Mouse (Mus musculus): ENCODE data around the gene Rnf225. TPM values are rescaled to one million over a fixed set of nuclear protein-coding genes. Genes with fewer than 3 reads are reported as not detected.
"Not testable (repeated sequence)": the region's sequence is repeated elsewhere in the genome, so short reads cannot be mapped to it uniquely, and the experiment has no call there.

Rnf225 gene
- polyA plus RNA-seq, 1 experiment: not detected

DNA sequence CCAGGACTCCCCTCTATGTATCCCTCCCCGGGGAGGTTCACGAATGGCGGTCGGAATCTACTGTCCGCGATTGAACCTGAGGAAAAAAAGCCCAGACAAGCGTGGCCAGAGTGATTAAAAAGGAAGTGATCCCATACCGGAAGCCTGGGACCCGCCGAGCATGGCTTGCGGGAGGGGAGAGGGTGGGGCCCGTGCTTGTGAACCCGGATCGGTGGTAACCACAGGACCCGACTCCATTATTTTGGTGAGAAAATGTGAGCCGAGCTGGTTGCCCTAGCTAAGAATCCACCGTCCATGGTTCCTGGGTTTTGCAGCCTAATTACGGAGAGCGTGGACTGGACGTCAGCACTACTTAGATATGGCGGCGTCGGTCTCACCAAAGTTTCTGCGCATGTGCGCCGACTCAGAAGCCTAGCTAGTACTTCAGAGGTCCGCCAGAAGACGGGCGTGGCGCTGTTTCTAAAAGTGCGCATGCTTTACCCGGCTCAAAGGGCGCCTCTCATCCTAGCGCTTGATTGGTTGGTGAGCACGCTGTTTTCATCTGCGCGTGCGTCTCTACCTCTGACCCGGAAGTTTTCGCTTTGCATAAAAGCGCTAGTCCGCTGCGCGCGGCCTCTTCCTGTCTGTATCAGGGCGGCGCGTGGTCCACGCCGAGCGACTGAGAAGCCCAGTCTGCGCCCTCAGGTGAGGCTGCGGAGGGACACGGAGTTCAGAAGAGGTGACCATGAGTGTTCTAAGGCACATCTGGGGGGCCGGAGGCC is 5.3 kb upstream of the Rnf225 start, which contains the start of gene Rps5:
Gene Rps5, plus strand, starts transcription at position 586 of the 761 bp plus-strand sequence.
- peak; percentile 66 for TF ChIP-seq POLR2A (IDR thresholded peaks at IDR 0.05; ENCODE audit: insufficient read depth, low read depth, low read length)
- peak; percentile 52; the same call in 1 of the 2 replicates for TF ChIP-seq CTCF (IDR thresholded peaks at IDR 0.05; ENCODE audit: insufficient read depth, low read depth, low read length)
- WGBS: under 1% methylated on average over 55 of the region's 55 CpGs

GRCm38 (mm10) chr7:12922729-12923128 is 4.5 kb upstream of the Rnf225 start:
- TF ChIP-seq POLR2A (IDR thresholded peaks at IDR 0.05; ENCODE audit: insufficient read depth, low read depth, low read length) (no peak), CTCF (IDR thresholded peaks at IDR 0.05; ENCODE audit: insufficient read depth, low read depth, low read length) (no peak)
- peak overlapping the region; percentile 63 for H3K4me3 ChIP-seq (ENCODE audit: insufficient read depth, low read depth, low read length)
- 2% methylated on average over 8 of the region's 8 CpGs for WGBS
- H3K27ac ChIP-seq (ENCODE audit: insufficient read depth, low read depth, low read length): no peak overlapping the region
- H3K4me1 ChIP-seq (ENCODE audit: control insufficient read depth, insufficient read depth, low read length): peaks cover 3% of the 10 kb centered on the region; the same call in 1 of the 2 replicates

More for the DNA sequence above, 5.3 kb upstream of the Rnf225 start, which contains the start of gene Rps5:
- Histone ChIP-seq H3K4me1 (ENCODE audit: control insufficient read depth, insufficient read depth, low read length) (peaks cover 2% of the 10 kb centered on the region; the same call in 1 of the 2 replicates), H3K27ac (ENCODE audit: insufficient read depth, low read depth, low read length) (peak within 1 kb of the TSS; percentile 93), H3K4me3 (ENCODE audit: insufficient read depth, low read depth, low read length) (peak within 1 kb of the TSS; percentile 74)

GRCm38 (mm10) chr7:12926316-12926715 is 900 bp upstream of the Rnf225 start:
- Histone ChIP-seq H3K4me3 (ENCODE audit: insufficient read depth, low read depth, low read length) (no peak overlapping the region), H3K27ac (ENCODE audit: insufficient read depth, low read depth, low read length) (no peak overlapping the region), H3K4me1 (ENCODE audit: control insufficient read depth, insufficient read depth, low read length) (peaks cover 12% of the 10 kb centered on the region)
- WGBS: 82% methylated on average over 7 of the region's 7 CpGs
- TF ChIP-seq CTCF (IDR thresholded peaks at IDR 0.05; ENCODE audit: insufficient read depth, low read depth, low read length): no peak
- no peak for TF ChIP-seq POLR2A (IDR thresholded peaks at IDR 0.05; ENCODE audit: insufficient read depth, low read depth, low read length)

DNA sequence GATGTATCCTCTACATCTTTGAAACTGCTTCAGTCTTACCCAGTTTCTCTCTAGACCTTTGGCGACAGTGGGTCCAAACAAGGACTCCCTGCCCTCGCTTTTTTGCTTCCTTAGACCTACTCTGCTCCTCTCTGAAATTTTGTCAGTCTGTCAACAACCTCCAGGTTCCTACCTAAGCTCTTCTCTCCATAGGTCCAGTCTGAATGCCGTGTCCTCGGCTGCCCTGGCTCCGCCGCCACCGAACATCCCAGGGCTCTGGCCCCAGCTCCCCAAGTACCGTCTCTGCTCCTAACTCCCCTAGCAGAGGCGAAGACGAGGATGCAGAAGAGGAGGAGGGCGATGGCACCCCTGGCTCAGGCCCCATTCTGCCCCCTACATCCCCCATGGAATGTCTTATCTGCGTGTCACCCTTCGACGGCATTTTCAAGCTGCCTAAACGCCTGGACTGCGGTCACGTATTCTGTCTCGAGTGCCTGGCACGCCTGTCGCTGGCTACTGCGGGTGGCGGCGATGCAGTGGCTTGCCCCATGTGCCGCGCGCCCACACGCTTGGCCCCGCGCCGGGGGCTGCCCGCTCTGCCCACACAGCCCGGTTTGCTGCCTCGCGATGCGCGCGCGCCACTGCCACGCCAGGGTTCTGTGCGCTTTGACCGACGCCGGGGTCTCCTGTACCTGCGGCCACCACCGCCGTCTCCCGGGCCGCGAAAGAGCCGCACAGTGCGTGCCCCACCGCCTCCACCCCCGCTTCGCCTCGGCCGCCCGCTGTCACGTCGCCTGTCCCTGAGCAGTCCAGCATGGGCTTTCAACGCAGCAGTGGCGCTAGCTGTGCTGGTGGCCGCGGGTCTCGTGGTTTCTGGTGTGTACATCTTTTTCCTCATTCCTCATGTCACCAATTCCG is 725 bp downstream of the Rnf225 start:
- WGBS: 9% methylated on average over 65 of the region's 65 CpGs

GRCm38 (mm10) chr7:12933615-12934140 is 6.5 kb downstream of the Rnf225 start:
- 77% methylated on average over 4 of the region's 4 CpGs for WGBS
- H3K27ac ChIP-seq (ENCODE audit: insufficient read depth, low read depth, low read length): no peak overlapping the region
- H3K4me1 ChIP-seq (ENCODE audit: control insufficient read depth, insufficient read depth, low read length): no peaks in the 10 kb centered on the region
- TF ChIP-seq POLR2A (IDR thresholded peaks at IDR 0.05; ENCODE audit: insufficient read depth, low read depth, low read length) (no peak), CTCF (IDR thresholded peaks at IDR 0.05; ENCODE audit: insufficient read depth, low read depth, low read length) (no peak)
- H3K4me3 ChIP-seq (ENCODE audit: insufficient read depth, low read depth, low read length): no peak overlapping the region

More for the DNA sequence above, 725 bp downstream of the Rnf225 start:
- Histone ChIP-seq H3K4me3 (ENCODE audit: insufficient read depth, low read depth, low read length) (peak overlapping the region; percentile 18), H3K4me1 (ENCODE audit: control insufficient read depth, insufficient read depth, low read length) (peaks cover 10% of the 10 kb centered on the region; the same call in 1 of the 2 replicates), H3K27ac (ENCODE audit: insufficient read depth, low read depth, low read length) (no peak overlapping the region)
- TF ChIP-seq POLR2A (IDR thresholded peaks at IDR 0.05; ENCODE audit: insufficient read depth, low read depth, low read length): no peak
- TF ChIP-seq CTCF (IDR thresholded peaks at IDR 0.05; ENCODE audit: insufficient read depth, low read depth, low read length): peak; percentile 14; the same call in 1 of the 2 replicates

DNA sequence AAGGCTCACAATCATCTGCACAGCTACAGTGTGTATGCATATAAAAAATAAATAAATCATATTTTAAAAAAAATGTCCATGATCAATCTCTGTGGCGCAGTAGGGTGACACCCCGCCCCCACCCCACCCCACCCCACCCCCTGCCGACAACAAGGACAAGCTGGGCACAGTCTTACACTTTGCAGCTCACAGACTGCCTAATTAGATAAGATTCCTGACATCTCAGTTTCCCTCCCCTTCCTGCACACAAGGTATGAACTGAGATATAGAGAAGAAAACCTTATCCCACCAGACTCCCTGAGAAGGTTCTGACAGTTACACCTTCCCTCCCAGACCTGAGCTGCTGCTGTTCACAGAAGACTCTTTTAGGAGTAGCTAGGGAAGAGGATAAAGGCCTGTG is 7.6 kb downstream of the Rnf225 start:
- TF ChIP-seq CTCF (IDR thresholded peaks at IDR 0.05; ENCODE audit: insufficient read depth, low read depth, low read length) (no peak), POLR2A (IDR thresholded peaks at IDR 0.05; ENCODE audit: insufficient read depth, low read depth, low read length) (no peak)
- H3K4me3 ChIP-seq (ENCODE audit: insufficient read depth, low read depth, low read length): no peak overlapping the region
- H3K4me1 ChIP-seq (ENCODE audit: control insufficient read depth, insufficient read depth, low read length): no peaks in the 10 kb centered on the region
- H3K27ac ChIP-seq (ENCODE audit: insufficient read depth, low read depth, low read length): no peak overlapping the region
- 77% methylated on average over 3 of the region's 3 CpGs for WGBS

- H3K4me3 ChIP-seq (ENCODE audit: insufficient read depth, low read depth, low read length); H3K27ac ChIP-seq (ENCODE audit: insufficient read depth, low read depth, low read length); H3K4me1 ChIP-seq (ENCODE audit: control insufficient read depth, insufficient read depth, low read length): not testable (repeated sequence)
- 91% methylated on average over 4 of the region's 4 CpGs for WGBS
Measured at GRCm38 (mm10) chr7:12937254-12937803, 10.1 kb downstream of the Rnf225 start.

- TF ChIP-seq CTCF (IDR thresholded peaks at IDR 0.05; ENCODE audit: insufficient read depth, low read depth, low read length): no peak
- no peak for TF ChIP-seq POLR2A (IDR thresholded peaks at IDR 0.05; ENCODE audit: insufficient read depth, low read depth, low read length)
- H3K27ac ChIP-seq (ENCODE audit: insufficient read depth, low read depth, low read length): no peak overlapping the region
- WGBS: 80% methylated on average over 4 of the region's 4 CpGs
- no peaks in the 10 kb centered on the region for H3K4me1 ChIP-seq (ENCODE audit: control insufficient read depth, insufficient read depth, low read length)
- H3K4me3 ChIP-seq (ENCODE audit: insufficient read depth, low read depth, low read length): no peak overlapping the region
Measured at GRCm38 (mm10) chr7:12940599-12940998, 13.4 kb downstream of the Rnf225 start.
